Mouse (Mus musculus) urinary bladder, postnatal 36 days (tissue): ENCODE results near the gene Nectin3.

Experiments
- DNase-seq, 2 experiments: peaks; one replicate each; pipeline ENCODE4 v3.0.0; 2022; ENCODE audit warnings: low spot score in 2 of 2, mixed read lengths in 1 of 2

Nectin3 gene

GRCm38 (mm10) chr16:46498421-46498789, at the start of gene Nectin3:
Nectin3 (minus strand) TSS chr16:46498525.
- DNase-seq, result no peak

GRCm38 (mm10) chr16:46538092-46538491, 39.8 kb upstream of the Nectin3 start:
- DNase-seq, result no peak

GRCm38 (mm10) chr16:46532465-46533254, 34.3 kb upstream of the Nectin3 start:
- no peak for DNase-seq

DNA sequence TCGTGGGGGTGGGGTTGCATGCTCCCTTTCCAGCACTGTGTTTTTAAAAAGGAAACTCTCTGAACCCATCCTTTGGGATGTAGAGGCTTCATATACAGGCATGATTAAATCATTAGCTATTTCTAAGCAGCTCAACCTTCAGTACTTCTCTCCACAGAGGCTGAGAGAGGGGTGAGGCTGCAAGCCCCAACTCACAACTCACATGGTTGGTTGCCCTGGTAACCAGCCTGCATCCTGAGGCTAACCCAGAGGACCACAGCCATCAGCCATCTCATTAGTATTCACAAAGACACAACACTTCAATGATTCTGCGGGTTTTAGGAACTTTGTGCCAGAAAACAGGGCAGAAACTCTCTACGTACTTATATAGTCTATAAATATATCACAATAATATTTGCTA, 32.7 kb upstream of the Nectin3 start:
- DNase-seq, result no peak

DNA sequence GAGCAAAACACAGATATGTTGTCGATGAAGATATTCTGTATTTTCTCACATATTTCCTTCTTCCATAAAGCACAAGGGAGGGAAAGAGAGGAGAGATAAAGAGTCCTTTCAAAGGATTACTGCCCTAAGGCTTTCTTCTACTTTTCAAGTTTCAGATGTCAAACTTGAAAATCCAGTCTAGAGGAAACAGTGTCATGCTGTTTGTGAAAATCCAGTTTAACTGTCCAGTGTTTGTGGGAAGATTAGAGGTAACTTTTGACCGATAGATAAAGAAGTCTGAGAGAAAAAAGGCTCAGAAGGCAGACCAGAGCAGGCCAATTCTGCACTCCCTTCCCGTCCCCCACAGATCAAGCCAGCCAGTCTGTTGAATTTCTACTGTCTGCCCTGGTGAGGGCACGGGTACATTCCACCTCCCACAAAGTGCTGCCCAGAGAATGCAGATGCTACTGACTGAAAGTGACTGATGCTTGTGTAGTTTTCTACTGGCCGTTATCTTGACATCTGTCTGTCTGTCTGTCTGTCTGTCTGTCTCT, 22.6 kb upstream of the Nectin3 start:
- no peak for DNase-seq

GRCm38 (mm10) chr16:46519606-46520005, 21.3 kb upstream of the Nectin3 start:
- no peak for DNase-seq

- DNase-seq, result no peak
Measured at GRCm38 (mm10) chr16:46507944-46508333, 9.6 kb upstream of the Nectin3 start.

DNA sequence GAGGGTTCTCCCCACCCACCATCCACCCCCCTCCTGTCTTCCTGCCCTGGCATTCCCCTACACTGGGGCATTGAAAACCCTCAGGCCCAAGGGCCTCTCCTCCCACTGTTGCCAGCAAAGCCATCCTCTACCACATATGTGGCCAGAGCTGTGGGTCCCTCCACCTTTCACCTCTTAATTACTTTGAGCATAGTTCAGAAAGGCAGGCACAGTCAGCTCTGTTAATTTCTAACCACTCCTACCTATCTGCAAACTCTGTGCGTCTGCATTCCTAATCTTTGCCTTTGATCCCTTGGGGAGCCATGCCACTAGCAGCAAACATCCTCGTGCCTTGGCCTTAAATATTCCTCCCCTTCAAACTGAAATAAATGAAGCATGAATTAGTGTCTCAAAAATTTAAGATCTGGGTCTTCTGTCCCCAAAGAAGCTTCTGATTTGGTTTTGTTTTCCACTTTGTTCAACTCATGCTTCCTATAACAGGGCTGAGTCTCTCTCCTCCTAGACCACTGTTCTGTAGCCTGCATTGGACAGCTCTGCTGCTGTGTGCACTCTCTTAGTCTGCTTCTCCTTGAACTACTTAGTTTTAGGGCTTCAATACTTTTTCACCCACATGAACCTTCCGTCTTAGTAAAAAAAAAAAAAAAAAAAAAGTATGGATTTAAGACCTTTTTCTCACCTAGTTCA, 9.1 kb upstream of the Nectin3 start:
- no peak for DNase-seq

- no peak for DNase-seq
Measured at GRCm38 (mm10) chr16:46504006-46504405, 5.7 kb upstream of the Nectin3 start.

DNA sequence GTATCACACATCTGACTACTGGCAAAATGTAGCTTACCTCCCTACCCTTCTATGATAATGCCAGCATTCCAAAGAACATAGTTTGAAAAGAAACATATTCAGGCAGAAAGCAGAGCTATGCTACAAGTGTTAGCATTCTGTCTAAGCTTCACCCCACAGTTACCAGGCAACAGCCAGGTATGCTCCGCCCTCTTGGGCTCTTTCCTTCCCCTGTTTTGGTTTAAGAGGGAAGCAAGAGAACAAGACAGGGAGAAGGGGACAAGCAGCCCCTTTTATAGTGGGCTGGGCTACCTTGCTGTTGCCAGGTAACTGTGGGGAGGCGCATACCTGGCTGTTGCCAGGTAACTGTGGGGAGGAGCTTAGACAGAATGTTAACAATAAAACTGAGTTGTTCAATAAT, 4.0 kb upstream of the Nectin3 start:
- DNase-seq, result no peak

DNA sequence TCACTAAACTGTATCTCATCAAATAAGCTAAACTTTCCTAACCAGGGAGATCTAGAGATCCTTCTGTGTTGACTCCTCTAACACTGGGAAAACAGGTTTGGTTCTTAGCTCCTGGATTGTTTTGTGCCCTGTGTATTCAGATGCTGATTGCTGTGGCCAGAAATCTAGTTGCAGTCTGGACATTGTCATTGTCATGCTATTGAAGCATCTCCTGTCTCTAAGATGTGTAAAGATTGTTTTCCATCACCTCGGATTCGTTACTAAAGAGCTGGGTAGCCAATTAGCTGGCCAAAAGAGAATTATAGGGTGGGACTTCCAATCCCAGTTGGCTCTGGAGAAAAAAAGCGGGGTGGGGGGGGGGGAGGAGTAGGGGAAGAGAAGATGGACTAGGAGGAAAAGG, 2.4 kb upstream of the Nectin3 start:
- no peak for DNase-seq

DNA sequence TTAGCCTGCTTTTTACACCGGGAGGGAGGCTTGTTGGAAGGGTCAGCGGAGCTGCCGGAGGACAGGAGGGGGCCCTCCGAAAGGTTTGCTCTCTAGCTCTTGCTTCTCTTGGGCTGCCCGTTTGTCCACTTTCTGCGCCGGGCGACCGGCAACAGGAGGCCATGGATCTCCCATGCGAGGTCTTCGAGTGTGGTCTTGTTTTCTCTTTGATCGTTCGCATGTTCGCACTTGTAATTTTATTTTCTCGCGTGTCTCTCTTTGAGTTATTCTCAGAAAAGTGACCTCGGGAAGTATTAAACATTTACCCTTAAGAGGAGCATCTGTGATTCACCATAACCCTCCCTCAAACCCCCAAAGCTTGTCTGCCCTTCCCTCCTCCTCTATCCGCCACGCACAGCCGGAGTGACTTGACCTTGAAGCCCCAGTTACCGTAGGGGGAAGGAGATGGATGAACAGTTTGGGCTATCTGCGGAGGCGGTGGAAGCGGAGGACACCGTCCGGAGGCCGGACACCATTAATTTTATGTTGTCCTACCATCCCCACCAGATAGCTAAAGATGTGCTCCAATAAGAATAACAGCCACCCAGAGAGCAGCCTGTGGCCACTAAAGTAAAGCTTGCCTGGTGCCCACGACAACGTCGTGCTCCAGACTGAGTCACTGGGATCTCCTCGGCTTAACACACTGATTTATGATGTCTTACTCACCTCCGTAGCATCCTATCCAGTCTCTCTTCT, 472 bp downstream of the Nectin3 start:
- DNase-seq, result peak in 1 of 2 experiments; percentile 7

GRCm38 (mm10) chr16:46496889-46497685, 1.2 kb downstream of the Nectin3 start:
- DNase-seq, result peak; percentile 74 to 90

DNA sequence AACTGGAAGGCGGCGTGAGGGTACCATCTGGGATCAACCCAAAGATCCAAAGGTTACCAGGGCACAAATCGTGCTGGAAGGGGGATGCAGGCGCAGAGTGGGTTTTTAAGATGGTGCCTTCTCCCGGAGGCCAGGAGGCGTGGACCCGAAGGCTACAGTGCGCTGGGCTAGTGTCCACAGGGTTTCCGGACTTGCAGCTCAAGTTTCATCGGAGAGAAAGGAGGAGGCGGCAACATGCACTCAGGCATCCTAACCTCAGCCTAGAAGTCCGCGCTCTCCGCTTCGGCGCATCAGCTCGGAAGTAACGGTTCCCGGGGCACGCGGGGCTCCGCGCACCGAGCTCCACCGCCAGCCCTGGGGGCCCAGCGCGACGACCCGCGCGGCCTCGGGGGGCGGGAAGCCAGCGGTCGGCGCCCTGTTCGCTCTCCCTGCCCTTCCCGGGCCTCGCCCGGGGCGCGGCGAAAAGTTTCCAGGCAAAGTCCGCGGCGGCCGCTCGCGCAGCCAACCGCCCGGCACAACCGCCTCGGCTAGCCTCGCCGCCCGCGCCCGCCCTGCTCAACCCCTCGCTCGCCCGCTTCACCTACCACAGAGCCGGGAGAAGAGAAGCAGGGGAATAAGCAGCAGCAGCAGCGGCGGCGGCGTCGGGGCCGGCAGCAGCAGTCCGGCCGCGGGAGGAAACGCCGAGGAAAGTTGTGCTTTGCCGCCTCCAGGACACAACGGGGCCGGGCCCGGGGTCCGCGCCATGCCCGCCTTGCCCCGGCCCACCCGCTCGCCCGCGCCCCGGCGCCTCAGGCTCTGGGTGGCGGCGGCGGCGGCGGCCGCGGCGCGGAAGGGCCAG, 2.1 kb downstream of the Nectin3 start:
- peak; percentile 38 to 43 for DNase-seq

GRCm38 (mm10) chr16:46495201-46495600, 3.1 kb downstream of the Nectin3 start:
- DNase-seq, result no peak

- DNase-seq, result peak; percentile 17 to 19
Measured at GRCm38 (mm10) chr16:46487436-46488097, 10.8 kb downstream of the Nectin3 start.

GRCm38 (mm10) chr16:46477336-46477735, 21.0 kb downstream of the Nectin3 start:
- DNase-seq, result no peak

DNA sequence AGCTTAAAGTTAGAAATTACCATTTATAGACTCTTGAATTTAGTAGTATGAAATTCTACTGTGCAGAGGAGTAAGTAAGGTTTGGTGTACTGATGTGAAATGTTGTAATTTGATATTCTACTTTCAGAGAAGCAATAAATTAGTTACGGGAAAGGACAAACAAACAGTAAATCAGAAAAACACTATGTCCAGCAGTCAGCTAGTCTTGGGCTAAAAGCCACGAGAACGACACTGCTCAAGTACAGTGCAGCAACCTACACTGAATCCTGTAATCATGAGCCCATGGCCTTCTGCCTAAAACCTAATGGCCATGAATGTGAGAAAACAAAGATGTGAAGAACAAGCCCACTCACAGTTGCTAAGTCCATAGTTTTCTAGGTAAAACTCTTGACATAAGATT, 46.9 kb downstream of the Nectin3 start:
- no peak for DNase-seq

DNA sequence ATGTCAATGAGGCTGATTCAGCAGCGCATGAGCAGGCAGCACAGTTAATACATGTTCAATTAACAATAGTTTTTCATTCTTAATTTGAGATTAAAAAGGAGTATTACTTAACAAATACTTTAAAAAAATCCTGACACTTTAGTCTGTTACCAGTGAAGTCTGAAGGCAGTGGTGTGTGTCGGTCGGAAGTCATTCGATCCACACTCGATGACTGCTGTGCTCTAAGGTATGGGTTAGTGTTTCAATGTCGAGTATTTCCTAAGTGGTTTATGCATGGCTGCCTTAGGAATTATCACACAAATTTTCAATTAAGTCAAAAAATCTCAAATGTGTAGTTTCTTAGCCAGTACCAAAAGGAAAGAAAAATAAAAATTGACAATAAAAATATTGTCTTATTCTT, 49.3 kb downstream of the Nectin3 start:
- no peak for DNase-seq

DNA sequence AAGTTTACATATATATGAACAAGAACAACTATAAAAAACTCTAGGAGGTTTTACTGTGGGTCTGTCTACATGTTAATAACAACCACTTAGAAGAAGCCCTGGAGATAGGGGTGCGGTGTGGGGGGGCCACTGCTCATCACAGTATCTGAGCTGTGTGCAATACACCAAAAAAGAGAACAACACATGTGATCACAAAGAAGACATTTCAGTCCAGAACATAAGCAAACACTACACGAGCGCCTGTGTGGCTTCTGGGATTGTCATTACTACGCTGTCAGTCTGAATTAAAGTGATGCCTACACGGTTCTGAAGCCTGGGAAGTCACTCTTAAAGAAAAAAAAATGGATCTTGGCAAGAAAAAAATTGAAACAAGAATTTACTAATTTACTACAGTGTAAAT, 67.0 kb downstream of the Nectin3 start:
- no peak for DNase-seq
